Mouse (Mus musculus): ENCODE data around the gene Ticrr.

The Ticrr gene

DNA sequence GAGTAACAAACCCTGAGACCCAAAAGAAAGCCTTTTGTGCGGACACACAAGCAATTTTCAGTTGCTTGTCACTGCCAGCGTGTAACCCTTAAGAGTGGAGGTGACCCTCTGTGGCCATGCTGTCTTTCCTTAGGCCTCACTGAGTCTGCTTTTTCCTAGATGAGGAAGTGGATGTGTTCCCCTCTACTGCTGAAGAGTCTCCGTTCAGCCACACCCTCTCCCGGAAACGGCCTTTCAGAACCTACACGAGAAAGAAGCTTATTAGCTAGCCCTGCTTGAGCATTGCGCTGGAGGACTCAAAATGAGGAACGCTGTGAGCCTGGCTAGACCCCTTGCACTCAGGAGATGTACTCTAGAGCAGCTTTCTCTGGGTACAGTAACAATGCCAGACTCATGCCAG lies 36.5 kb downstream of the Ticrr start:
- DNase-seq: no peak

- DNase-seq: no peak
These were observed 42.8 kb downstream of the Ticrr start for GRCm38 (mm10) chr7:79702755-79703154.

DNA sequence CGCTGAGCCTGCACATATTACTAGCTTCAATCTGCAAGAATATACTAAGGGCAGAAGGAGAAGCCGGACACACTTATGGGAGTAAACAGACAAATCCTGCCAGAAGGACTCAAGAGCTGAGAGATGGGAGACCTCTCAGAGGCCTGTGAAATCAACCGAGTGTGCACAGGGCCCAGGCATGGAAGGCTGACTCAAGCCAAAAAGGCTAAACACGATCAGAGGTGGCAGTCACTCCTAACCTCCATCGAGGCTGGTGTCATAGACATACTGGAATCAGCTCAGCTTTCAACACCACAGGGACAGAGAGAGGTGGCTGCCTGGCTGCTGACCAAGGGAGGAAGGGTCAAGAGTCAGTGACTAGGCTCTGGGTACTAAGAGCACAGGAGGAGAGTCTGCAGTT lies 45.2 kb downstream of the Ticrr start:
- DNase-seq: no peak

GRCm38 (mm10) chr7:79710130-79710607 lies 50.2 kb downstream of the Ticrr start:
- peak; percentile 65 for DNase-seq

DNA sequence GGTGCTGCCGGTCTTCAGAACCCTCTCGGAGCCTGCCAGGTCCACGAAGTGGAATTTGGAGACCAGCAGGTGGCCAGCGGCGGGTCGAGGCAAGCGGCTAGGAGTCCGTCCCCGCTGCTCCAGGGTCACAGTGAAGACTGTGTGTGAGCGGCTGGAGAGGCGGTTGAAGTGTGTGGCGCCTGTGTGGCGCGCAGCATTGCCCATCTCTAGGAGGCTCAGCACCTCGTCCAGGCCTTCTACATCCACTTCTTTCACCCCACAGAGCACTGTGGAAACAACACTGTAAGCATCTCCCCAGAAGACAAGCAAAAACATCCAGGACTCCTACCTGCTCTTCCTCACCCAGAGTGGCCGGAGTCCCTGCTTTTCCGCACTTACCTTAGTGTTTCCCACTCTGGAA lies 50.8 kb downstream of the Ticrr start:
- no peak for DNase-seq

DNA sequence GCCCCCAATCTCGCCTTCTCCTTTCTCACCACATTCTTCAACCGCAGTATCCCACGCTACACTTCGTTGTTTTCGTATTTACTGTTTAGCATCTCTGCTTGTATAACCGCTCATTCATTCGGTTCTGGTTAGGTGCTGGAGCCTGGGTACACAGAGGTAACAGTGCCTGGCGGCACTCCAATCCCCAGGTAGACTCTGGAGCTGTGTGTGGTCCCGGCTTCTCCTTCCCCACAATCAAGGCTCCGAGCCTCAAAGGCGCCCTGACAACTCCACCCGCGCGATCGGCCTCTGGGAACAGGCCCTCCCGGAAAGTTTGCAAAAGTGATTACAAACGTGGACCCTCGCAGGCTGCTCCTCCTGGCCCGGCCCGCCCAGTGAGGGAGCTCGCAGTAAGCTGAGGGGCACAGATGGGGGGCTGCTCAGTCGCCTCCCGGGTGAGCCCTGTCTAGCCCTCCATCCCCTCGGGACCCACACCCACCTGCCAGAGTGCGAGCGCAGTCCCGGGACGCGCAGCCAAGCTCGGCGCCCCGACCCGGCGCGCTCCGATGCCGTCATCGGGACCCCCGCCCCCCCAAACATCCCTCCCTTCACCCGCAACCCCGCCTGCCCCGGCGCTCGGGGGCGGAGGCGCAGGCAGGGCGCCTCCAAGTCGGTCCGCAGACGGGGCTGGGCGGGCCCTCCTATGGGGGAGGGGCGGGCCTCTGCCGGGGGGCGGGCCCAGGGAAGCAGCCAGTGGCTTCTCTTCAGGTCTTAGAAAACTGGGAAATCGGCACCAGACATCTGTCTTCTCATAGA lies 55.4 kb downstream of the Ticrr start, which contains the start of gene Kif7:
TSS of gene Kif7 (minus strand) at position 534 of the 795 bp plus-strand sequence.
- no peak for DNase-seq

DNA sequence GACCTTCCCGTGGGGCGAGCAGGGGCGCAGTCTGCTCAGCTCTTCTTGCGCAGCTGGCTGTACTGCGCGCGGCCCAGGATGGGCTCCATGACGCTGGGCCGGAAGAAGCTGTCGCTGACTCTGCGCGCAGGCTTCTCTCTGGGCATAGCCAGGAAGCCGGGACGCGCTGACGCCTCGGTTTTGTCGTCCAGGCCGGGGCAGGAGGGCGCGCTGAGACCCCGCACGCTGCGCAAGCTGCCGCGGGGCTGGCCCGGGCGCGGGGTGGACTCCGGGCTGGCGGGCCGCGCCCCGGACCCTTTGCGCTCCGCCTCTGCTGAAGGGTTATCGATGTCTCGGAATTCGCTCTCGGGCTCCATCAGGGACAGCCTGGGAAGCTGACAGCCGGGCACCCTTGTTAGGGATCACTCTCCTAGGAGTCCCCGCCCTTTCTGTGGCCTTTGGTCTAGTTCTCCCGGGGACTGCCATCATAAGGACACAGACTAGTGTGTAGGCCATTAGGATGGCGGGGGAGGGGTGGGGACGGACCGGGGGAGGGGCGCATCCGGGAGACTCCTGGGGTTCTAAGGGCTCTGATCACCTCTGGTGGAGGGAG lies 61.5 kb downstream of the Ticrr start:
- DNase-seq: peak; percentile 42

- peak; percentile 59 for DNase-seq
These were observed 67.1 kb downstream of the Ticrr start for GRCm38 (mm10) chr7:79727091-79727490.

DNA sequence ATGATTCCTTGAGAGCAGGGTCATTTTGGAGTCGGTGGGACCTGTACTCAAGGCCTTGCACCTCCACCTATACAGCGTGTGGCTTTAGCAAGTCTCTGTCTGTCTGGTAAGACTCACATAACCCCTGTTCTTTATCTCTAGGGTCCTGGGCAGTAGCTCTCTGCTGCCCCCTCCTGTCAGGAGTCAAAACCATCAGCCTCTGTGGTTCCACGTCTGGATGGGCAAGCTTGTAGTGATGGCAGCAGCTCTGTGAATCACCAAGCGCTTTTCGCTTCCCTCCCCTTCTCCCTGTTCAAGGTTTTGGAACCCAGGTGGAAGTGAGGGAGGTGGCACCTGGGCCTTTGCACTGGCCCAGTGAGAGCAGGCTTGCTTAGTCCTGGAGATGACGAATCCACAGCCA lies 68.2 kb downstream of the Ticrr start:
- peak; percentile 44 for DNase-seq

- DNase-seq: peak; percentile 36
These were observed 69.2 kb downstream of the Ticrr start for GRCm38 (mm10) chr7:79729169-79729568.

GRCm38 (mm10) chr7:79729743-79730370 lies 69.9 kb downstream of the Ticrr start:
- no peak for DNase-seq

DNA sequence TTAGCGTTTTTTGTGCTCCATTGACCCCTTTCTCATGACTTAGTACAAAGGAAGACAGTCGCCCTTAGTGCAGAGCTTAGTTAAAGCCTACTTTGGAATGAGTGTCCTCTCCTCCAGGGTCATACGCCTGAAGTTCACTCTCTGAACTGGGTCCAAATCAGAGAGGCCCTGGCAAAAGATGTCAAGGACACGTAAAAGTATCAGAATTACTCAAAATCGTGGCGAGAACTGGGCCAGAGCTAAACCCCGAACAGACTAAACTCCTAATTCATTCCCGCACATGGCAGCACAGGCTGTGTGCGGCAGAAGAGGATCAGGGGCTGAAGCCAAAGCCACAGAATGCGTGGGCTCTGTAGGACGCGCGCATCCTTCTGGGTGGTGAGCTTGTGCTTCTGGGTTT lies 71.4 kb downstream of the Ticrr start:
- DNase-seq: no peak

DNA sequence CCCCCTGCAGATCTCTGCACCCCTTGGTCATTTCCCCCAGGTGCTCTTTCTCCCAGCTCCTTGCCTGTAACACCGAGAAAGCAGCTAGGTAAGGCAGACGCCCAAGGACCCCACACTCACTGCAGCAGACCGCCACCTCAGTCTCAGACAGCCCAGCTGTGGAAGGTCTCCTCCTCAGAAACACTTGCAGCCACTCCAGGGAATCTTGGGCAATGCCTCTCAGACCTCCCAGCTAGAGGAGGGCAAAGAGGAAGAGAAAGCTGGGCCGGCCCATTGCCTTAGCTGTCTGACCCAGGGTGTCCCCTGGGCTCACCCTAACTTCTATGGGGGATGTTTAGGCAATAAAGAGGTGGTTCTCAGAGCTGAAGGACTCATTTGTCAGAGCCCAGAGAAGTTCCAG lies 72.6 kb downstream of the Ticrr start, which contains the start of gene Plin1:
TSS of gene Plin1 (minus strand) at position 282 of the 400 bp plus-strand sequence.
- DNase-seq: no peak

- DNase-seq: no peak
These were observed 74.6 kb downstream of the Ticrr start for GRCm38 (mm10) chr7:79734563-79734962.

- DNase-seq: no peak
These were observed 76.5 kb downstream of the Ticrr start for GRCm38 (mm10) chr7:79736511-79736910.

DNA sequence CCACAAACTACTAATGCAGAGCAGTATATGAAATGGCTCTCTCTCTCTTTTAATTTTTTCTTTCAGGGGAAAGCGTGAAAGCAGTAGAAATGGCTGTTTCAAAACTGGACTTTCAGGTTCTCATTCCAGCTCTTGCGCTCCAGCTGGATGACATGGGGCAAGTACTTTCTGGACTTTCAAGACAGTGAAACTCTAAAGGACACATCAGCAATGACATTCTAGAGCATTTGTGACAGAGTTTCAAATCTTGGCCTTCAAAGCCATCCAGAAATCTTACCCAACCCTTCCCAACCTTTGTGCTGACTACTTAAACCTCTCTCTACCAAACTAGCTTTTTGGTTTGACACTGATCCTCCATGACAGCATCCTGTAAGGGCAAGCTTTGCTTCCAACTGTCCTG lies 78.9 kb downstream of the Ticrr start:
- DNase-seq: no peak

- no peak for DNase-seq
These were observed 80.3 kb downstream of the Ticrr start for GRCm38 (mm10) chr7:79740279-79740678.

DNA sequence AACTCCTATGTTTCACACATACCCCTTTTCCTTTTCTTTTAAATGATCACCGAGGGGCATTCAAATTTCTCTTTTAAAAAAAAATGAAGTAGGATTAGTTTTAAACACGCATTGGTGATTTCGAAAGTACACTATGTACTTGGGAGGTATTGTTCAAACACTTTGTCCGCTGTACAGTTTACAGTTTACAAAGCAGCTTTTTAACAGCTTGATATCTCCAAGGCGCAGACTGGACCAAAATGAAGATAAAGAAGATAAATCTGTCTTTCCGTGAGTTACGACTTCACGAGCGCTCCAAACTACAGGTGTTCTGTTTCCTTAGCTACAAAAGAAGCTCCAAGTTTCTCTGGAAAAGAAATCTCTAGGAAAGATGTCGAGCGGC lies 82.3 kb downstream of the Ticrr start:
- DNase-seq: no peak

- peak; percentile 77 for DNase-seq
These were observed 82.9 kb downstream of the Ticrr start, which contains the start of the genes Pex11a and Wdr93 for GRCm38 (mm10) chr7:79742659-79743536. Gene Pex11a (minus strand): TSS chr7:79743131. Gene Wdr93 (plus strand): TSS chr7:79743163.

- DNase-seq: peak; percentile 33
These were observed 84.1 kb downstream of the Ticrr start for GRCm38 (mm10) chr7:79744051-79744450.

- no peak for DNase-seq
These were observed 84.6 kb downstream of the Ticrr start for GRCm38 (mm10) chr7:79744585-79744984.

- no peak for DNase-seq
These were observed 87.7 kb downstream of the Ticrr start for GRCm38 (mm10) chr7:79747659-79748058.

Measured in right cerebral cortex, adult 18-20 months (tissue).